Mouse (Mus musculus): ENCODE results near the gene Mfn2. TPM values are rescaled to one million over a fixed set of nuclear protein-coding genes. Genes with fewer than 3 reads are reported as not detected.

The Mfn2 gene
- 37.0 TPM for total RNA-seq (2023)

GRCm38 (mm10) chr4:147904313-147905089 lies at the start of gene Mfn2:
Mfn2 (minus strand) TSS chr4:147904704.

GRCm38 (mm10) chr4:147940576-147941044 lies 36.1 kb upstream of the Mfn2 start, which contains the start of gene 2510039O18Rik:
2510039O18Rik (plus strand) TSS chr4:147940895.

GRCm38 (mm10) chr4:147936331-147936954 lies 31.9 kb upstream of the Mfn2 start, which contains the start of gene Plod1:
Plod1 (minus strand) TSS chr4:147936767.

GRCm38 (mm10) chr4:147868450-147869031 lies 36.0 kb downstream of the Mfn2 start, which contains the start of the genes Miip and Fv1:
Miip (minus strand) TSS chr4:147868816.
Fv1 (plus strand) TSS chr4:147868979.

GRCm38 (mm10) chr4:147847614-147848583 lies 56.6 kb downstream of the Mfn2 start, which contains the start of gene Zfp933:
Zfp933 (minus strand) TSS chr4:147848366.

Other genes starting within 250 kb of the Mfn2 start
- 0.50 TPM for gene Zfp534, start 202.2 kb downstream of the Mfn2 start, total RNA-seq (2023)
- gene Zfp984, start 94.9 kb downstream of the Mfn2 start, total RNA-seq (2023), result 9.0 TPM
- gene Zfp933, start 56.3 kb downstream of the Mfn2 start, total RNA-seq (2023), result 5.2 TPM
- gene Miip, start 35.9 kb downstream of the Mfn2 start, total RNA-seq (2023), result 45.5 TPM
- 16.8 TPM for gene Fv1, start 35.7 kb downstream of the Mfn2 start, total RNA-seq (2023)
- gene Plod1, start 32.1 kb upstream of the Mfn2 start, total RNA-seq (2023), result 9.5 TPM
- 63.6 TPM for gene 2510039O18Rik, start 36.2 kb upstream of the Mfn2 start, total RNA-seq (2023)
- gene Nppb, start 81.1 kb upstream of the Mfn2 start, total RNA-seq (2023), result not detected
- not detected for gene Nppa, start 96.0 kb upstream of the Mfn2 start, total RNA-seq (2023)
- 37.6 TPM for gene Clcn6, start 134.1 kb upstream of the Mfn2 start, total RNA-seq (2023)
- 24.2 TPM for gene Mthfr, start 134.4 kb upstream of the Mfn2 start, total RNA-seq (2023)
- 18.2 TPM for gene Agtrap, start 183.3 kb upstream of the Mfn2 start, total RNA-seq (2023)
- gene Mad2l2, start 225.7 kb upstream of the Mfn2 start, total RNA-seq (2023), result 23.5 TPM
- not detected for gene Draxin, start 226.0 kb upstream of the Mfn2 start, total RNA-seq (2023)
- 16.6 TPM for gene Fbxo6, start 247.4 kb upstream of the Mfn2 start, total RNA-seq (2023)

Data from CD4-positive naive resting alpha-beta T cell, adult 57 days (primary cell).